In the genomic region with DNA sequence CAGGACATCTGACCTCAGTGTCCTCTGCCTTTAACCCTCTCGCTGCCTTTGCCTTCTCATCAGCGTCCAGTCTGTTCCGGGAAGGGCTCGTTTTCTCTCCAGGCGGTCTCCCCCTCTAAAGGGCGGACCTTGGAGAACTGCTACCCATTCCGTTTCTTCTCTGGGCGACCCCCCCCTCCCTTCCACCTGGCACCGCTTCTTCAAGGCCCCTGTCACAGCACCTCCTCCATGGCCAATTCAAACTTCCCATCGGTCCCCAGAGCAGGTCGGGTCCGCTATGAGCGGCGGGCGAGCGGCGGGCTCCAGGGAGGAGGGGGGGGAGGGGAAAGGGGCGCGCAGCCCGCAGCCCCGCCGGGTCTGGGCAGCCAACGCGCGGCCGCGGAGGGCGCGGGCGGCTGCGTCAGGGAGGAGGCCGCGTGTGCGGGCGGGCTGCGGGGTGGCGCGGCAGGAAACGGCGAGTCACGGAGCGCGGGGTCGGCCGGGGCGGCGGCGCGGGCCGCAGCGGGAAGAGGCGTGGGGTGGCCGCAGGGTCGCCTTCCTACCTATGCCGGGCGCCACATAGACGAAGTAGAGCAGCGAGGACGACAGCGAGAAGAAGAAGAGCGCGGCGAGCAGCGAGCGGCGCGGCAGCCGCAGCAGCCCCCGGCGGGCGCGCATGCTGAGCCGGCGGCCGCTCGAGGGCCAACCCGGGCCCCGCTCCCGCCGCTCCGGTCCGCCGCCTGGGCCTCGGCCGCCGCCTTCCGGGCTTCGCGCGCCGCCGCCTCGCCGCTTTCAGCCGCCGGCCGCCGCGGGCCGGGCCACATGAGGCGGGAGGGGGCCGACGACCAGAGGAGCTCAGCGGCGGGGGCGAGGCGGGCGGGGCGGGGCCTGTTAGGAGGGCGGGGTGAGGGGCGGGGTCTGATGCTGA, we compare ENCODE assay signal across 8 mouse cellular contexts. TPM values are rescaled to one million over a fixed set of nuclear protein-coding genes. Genes with fewer than 3 reads are reported as not detected.
A peak's percentile ranks its signal among the peaks of the same experiment; 100 is the strongest.
DNase-seq lines count a peak whose midpoint lies in the region; ATAC-seq and TF ChIP-seq lines count a peak whose summit lies in the region.

A gene (minus strand): TSS at position 808 of the 907 bp plus-strand sequence.

- WGBS in embryonic facial prominence, embryonic 12.5 days, result under 1% methylated on average over 47 of the region's 111 CpGs
- WGBS in midbrain, embryonic 12.5 days, result under 1% methylated on average over 62 of the region's 111 CpGs
- 6% methylated on average over 103 of the region's 111 CpGs for WGBS in thymus, adult 2 months

- TF ChIP-seq POLR2A in thymus, adult 2 months (IDR thresholded peaks at IDR 0.05; ENCODE audit: control insufficient read depth, extremely low read depth, insufficient read depth, low read length, poor library complexity), result peak; percentile 33; the same call in 1 of the 2 replicates

- H3K36me3 ChIP-seq in embryonic facial prominence, embryonic 12.5 days, result no peaks in the 10 kb centered on the region
- no peaks in the 10 kb centered on the region; the same call in 1 of the 2 replicates for H3K36me3 ChIP-seq in midbrain, embryonic 12.5 days
- no peaks in the 10 kb centered on the region for H3K36me3 ChIP-seq in thymus, adult 2 months (ENCODE audit: control insufficient read depth, insufficient read depth, low read length)

- no peak for TF ChIP-seq CTCF in thymus, adult 2 months (IDR thresholded peaks at IDR 0.05; ENCODE audit: borderline replicate concordance, control insufficient read depth, extremely low read depth, insufficient read depth, low read length, poor library complexity)

- peaks cover 6% of the 10 kb centered on the region; the same call in 1 of the 2 replicates for H3K27me3 ChIP-seq in embryonic facial prominence, embryonic 12.5 days
- peaks cover 27% of the 10 kb centered on the region for H3K27me3 ChIP-seq in midbrain, embryonic 12.5 days
- H3K27me3 ChIP-seq in thymus, adult 2 months (ENCODE audit: control insufficient read depth, insufficient read depth, low read length), result no peaks in the 10 kb centered on the region; the same call in 1 of the 2 replicates

- ATAC-seq in embryonic facial prominence, embryonic 12.5 days (ENCODE audit: insufficient number of reproducible peaks, insufficient read depth, low FRiP score, low TSS enrichment), result peak; percentile 37
- peak; percentile 67 for ATAC-seq in midbrain, embryonic 12.5 days (ENCODE audit: low FRiP score, low read depth)

- H3K9me3 ChIP-seq in embryonic facial prominence, embryonic 12.5 days, result no peaks in the 10 kb centered on the region
- H3K9me3 ChIP-seq in midbrain, embryonic 12.5 days, result no peaks in the 10 kb centered on the region

- DNase-seq in gastrocnemius, postnatal 10 days, result peak; percentile 45
- no peak for DNase-seq in gastrocnemius, adult 8-10 months (ENCODE audit: low spot score in 2 of 2)
- DNase-seq in adrenal gland, adult 18-20 months (ENCODE audit: low spot score in 2 of 2), result peak in 1 of 2 experiments; percentile 46
- DNase-seq in heart, postnatal 10 days, result peak; percentile 53 to 54
- DNase-seq in layer of hippocampus, postnatal 36 days, result peak in 1 of 2 experiments; percentile 25
- peak; percentile 51 for DNase-seq in thymus, adult 2 months

- H3K4me3 ChIP-seq in embryonic facial prominence, embryonic 12.5 days, result peak within 1 kb of the TSS; percentile 83
- peak within 1 kb of the TSS; percentile 83 for H3K4me3 ChIP-seq in midbrain, embryonic 12.5 days
- peak within 1 kb of the TSS; percentile 62 for H3K4me3 ChIP-seq in thymus, adult 2 months (ENCODE audit: control insufficient read depth, insufficient read depth, low read length)

- intact Hi-C loops in heart, postnatal 10 days (cut with DNase I), result loop anchor here (5.0 kb wide), 1 partner anchor 69 kb away; no protein-coding TSS in a partner anchor

- H3K4me2 ChIP-seq in embryonic facial prominence, embryonic 12.5 days (replicated peaks), result peak within 1 kb of the TSS; percentile 90
- H3K4me2 ChIP-seq in midbrain, embryonic 12.5 days (replicated peaks), result peak within 1 kb of the TSS; percentile 87

- H3K9ac ChIP-seq in embryonic facial prominence, embryonic 12.5 days, result peak within 1 kb of the TSS; percentile 85
- peak within 1 kb of the TSS; percentile 84 for H3K9ac ChIP-seq in midbrain, embryonic 12.5 days (replicated peaks)

- H3K4me1 ChIP-seq in embryonic facial prominence, embryonic 12.5 days, result peaks cover 14% of the 10 kb centered on the region
- H3K4me1 ChIP-seq in midbrain, embryonic 12.5 days, result peaks cover 22% of the 10 kb centered on the region; the same call in 1 of the 2 replicates
- peaks cover 19% of the 10 kb centered on the region for H3K4me1 ChIP-seq in thymus, adult 2 months (replicated peaks; ENCODE audit: control insufficient read depth, insufficient read depth, low read length)

- peak within 1 kb of the TSS; percentile 77 for H3K27ac ChIP-seq in embryonic facial prominence, embryonic 12.5 days
- peak within 1 kb of the TSS; percentile 92 for H3K27ac ChIP-seq in midbrain, embryonic 12.5 days (replicated peaks)
- no peak within 1 kb of the TSS for H3K27ac ChIP-seq in thymus, adult 2 months (ENCODE audit: control insufficient read depth, insufficient read depth, low read length)

RNA-seq across cellular contexts. Expression of the gene that starts here (rescaled TPM):
- 10 to 100 TPM; 21.1 to 26.0 TPM for total RNA-seq in gastrocnemius, postnatal 10 days (2021)
- total RNA-seq in gastrocnemius, adult 8-10 months (2022), result 10 to 100 TPM in 1 of 4 experiments, 1 to 10 TPM in 3; 6.2 to 13.3 (median 8.8) TPM
- 100 to 1,000 TPM in 1 of 2 experiments, 10 to 100 TPM in 1; 74.7 to 123 TPM for total RNA-seq in adrenal gland, adult 18-20 months (2021)
- polyA plus RNA-seq in embryonic facial prominence, embryonic 12.5 days (2016; fragmentation: Nextera tagmentation; extraction: Ambion mirVana), result 14.5 and 19.7 TPM in 2 replicates
- total RNA-seq in heart, postnatal 10 days (2021), result 10 to 100 TPM; 21.2 to 23.5 TPM
- 10 to 100 TPM; 44.2 to 49.7 TPM for total RNA-seq in layer of hippocampus, postnatal 36 days (2021)
- 12.7 and 12.9 TPM in 2 replicates for polyA plus RNA-seq in midbrain, embryonic 12.5 days (2016; fragmentation: Nextera tagmentation; extraction: Ambion mirVana)
- polyA plus RNA-seq in thymus, adult 2 months (2012; rRNA removed), result 10.9 and 14.2 TPM in 2 replicates

Comparison
In these comparisons a context has a peak if more than half of its experiments do, and no peak if none do; other contexts are left out.
1. DNase-seq: peak in gastrocnemius, postnatal 10 days (single experiment), heart, postnatal 10 days (2 of 2) and thymus, adult 2 months (single experiment); none in gastrocnemius, adult 8-10 months (0 of 2).
2. Peak in every context shown above with its lines, with median percentiles within 50 percentile points of each other: H3K4me3 ChIP-seq.